Mouse (Mus musculus): ENCODE results near the gene Acbd4. TPM values are rescaled to one million over a fixed set of nuclear protein-coding genes. Genes with fewer than 3 reads are reported as not detected.

The Acbd4 gene
- polyA plus RNA-seq, 1 experiment from 2014 or later, result 14.0 TPM

GRCm38 (mm10) chr11:103074121-103074650 is 27.3 kb upstream of the Acbd4 start:
- WGBS (ENCODE audit: missing documents), result 89% methylated on average over 10 of the region's 10 CpGs
- no peak overlapping the region for H3K4me3 ChIP-seq (ENCODE audit: inconsistent target)
- H3K36me3 ChIP-seq (ENCODE audit: inconsistent target), result peaks cover 2% of the 10 kb centered on the region; the same call in 1 of the 2 replicates
- no peaks in the 10 kb centered on the region for H3K79me2 ChIP-seq (ENCODE audit: inconsistent target)
- no peak overlapping the region for H3K27ac ChIP-seq

GRCm38 (mm10) chr11:103074796-103075323 is 26.6 kb upstream of the Acbd4 start:
- no peaks in the 10 kb centered on the region for H3K79me2 ChIP-seq (ENCODE audit: inconsistent target)
- no peak overlapping the region for H3K27ac ChIP-seq
- no peaks in the 10 kb centered on the region; the same call in 1 of the 2 replicates for H3K36me3 ChIP-seq (ENCODE audit: inconsistent target)
- WGBS (ENCODE audit: missing documents), result 63% methylated on average over 10 of the region's 10 CpGs
- H3K4me3 ChIP-seq (ENCODE audit: inconsistent target), result no peak overlapping the region

- Histone ChIP-seq H3K36me3 (ENCODE audit: inconsistent target) (no peaks in the 10 kb centered on the region; the same call in 1 of the 2 replicates), H3K79me2 (ENCODE audit: inconsistent target) (no peaks in the 10 kb centered on the region), H3K27ac (no peak overlapping the region), H3K4me3 (ENCODE audit: inconsistent target) (no peak overlapping the region)
- WGBS (ENCODE audit: missing documents), result 82% methylated on average over 7 of the region's 7 CpGs
Measured at GRCm38 (mm10) chr11:103076010-103076409, 25.5 kb upstream of the Acbd4 start.

GRCm38 (mm10) chr11:103076581-103076980 is 24.9 kb upstream of the Acbd4 start:
- no peak overlapping the region for H3K27ac ChIP-seq
- no peaks in the 10 kb centered on the region for H3K79me2 ChIP-seq (ENCODE audit: inconsistent target)
- H3K36me3 ChIP-seq (ENCODE audit: inconsistent target), result no peaks in the 10 kb centered on the region
- 90% methylated on average over 8 of the region's 8 CpGs for WGBS (ENCODE audit: missing documents)
- no peak overlapping the region for H3K4me3 ChIP-seq (ENCODE audit: inconsistent target)

GRCm38 (mm10) chr11:103078131-103078530 is 23.4 kb upstream of the Acbd4 start:
- Histone ChIP-seq H3K36me3 (ENCODE audit: inconsistent target) (no peaks in the 10 kb centered on the region), H3K27ac (no peak overlapping the region), H3K4me3 (ENCODE audit: inconsistent target) (no peak overlapping the region), H3K79me2 (ENCODE audit: inconsistent target) (no peaks in the 10 kb centered on the region)
- 97% methylated on average over 8 of the region's 11 CpGs for WGBS (ENCODE audit: missing documents)

- Histone ChIP-seq H3K4me3 (ENCODE audit: inconsistent target) (no peak overlapping the region), H3K27ac (no peak overlapping the region), H3K79me2 (ENCODE audit: inconsistent target) (no peaks in the 10 kb centered on the region), H3K36me3 (ENCODE audit: inconsistent target) (no peaks in the 10 kb centered on the region)
- 11% methylated on average over 42 of the region's 43 CpGs for WGBS (ENCODE audit: missing documents)
Measured at GRCm38 (mm10) chr11:103080323-103081091, 21.0 kb upstream of the Acbd4 start.

GRCm38 (mm10) chr11:103081631-103082030 is 19.9 kb upstream of the Acbd4 start:
- no peak overlapping the region for H3K27ac ChIP-seq
- WGBS (ENCODE audit: missing documents), result 95% methylated on average over 6 of the region's 6 CpGs
- H3K4me3 ChIP-seq (ENCODE audit: inconsistent target), result no peak overlapping the region
- no peaks in the 10 kb centered on the region for H3K79me2 ChIP-seq (ENCODE audit: inconsistent target)
- no peaks in the 10 kb centered on the region for H3K36me3 ChIP-seq (ENCODE audit: inconsistent target)

GRCm38 (mm10) chr11:103093306-103093705 is 8.2 kb upstream of the Acbd4 start:
- Histone ChIP-seq H3K27ac (no peak overlapping the region), H3K79me2 (ENCODE audit: inconsistent target) (no peaks in the 10 kb centered on the region), H3K36me3 (ENCODE audit: inconsistent target) (no peaks in the 10 kb centered on the region), H3K4me3 (ENCODE audit: inconsistent target) (no peak overlapping the region)
- 87% methylated on average over 5 of the region's 7 CpGs for WGBS (ENCODE audit: missing documents)

GRCm38 (mm10) chr11:103093862-103094833 is 7.3 kb upstream of the Acbd4 start:
- Histone ChIP-seq H3K36me3 (ENCODE audit: inconsistent target) (no peaks in the 10 kb centered on the region), H3K4me3 (ENCODE audit: inconsistent target) (no peak overlapping the region), H3K27ac (no peak overlapping the region), H3K79me2 (ENCODE audit: inconsistent target) (no peaks in the 10 kb centered on the region)
- WGBS (ENCODE audit: missing documents), result 47% methylated on average over 20 of the region's 20 CpGs

GRCm38 (mm10) chr11:103095107-103095670 is 6.3 kb upstream of the Acbd4 start:
- Histone ChIP-seq H3K4me3 (ENCODE audit: inconsistent target) (no peak overlapping the region), H3K27ac (no peak overlapping the region), H3K79me2 (ENCODE audit: inconsistent target) (no peaks in the 10 kb centered on the region), H3K36me3 (ENCODE audit: inconsistent target) (no peaks in the 10 kb centered on the region)
- WGBS (ENCODE audit: missing documents), result 87% methylated on average over 9 of the region's 9 CpGs

GRCm38 (mm10) chr11:103095801-103096200 is 5.7 kb upstream of the Acbd4 start:
- no peaks in the 10 kb centered on the region for H3K36me3 ChIP-seq (ENCODE audit: inconsistent target)
- H3K4me3 ChIP-seq (ENCODE audit: inconsistent target), result no peak overlapping the region
- no peak overlapping the region for H3K27ac ChIP-seq
- H3K79me2 ChIP-seq (ENCODE audit: inconsistent target), result no peaks in the 10 kb centered on the region
- 95% methylated on average over 6 of the region's 6 CpGs for WGBS (ENCODE audit: missing documents)

- WGBS (ENCODE audit: missing documents), result 85% methylated on average over 18 of the region's 22 CpGs
- Histone ChIP-seq H3K27ac (no peak overlapping the region), H3K79me2 (ENCODE audit: inconsistent target) (no peaks in the 10 kb centered on the region), H3K4me3 (ENCODE audit: inconsistent target) (no peak overlapping the region), H3K36me3 (ENCODE audit: inconsistent target) (no peaks in the 10 kb centered on the region)
Measured at GRCm38 (mm10) chr11:103096979-103097894, 4.2 kb upstream of the Acbd4 start.

- H3K4me3 ChIP-seq (ENCODE audit: inconsistent target), result no peak overlapping the region
- no peaks in the 10 kb centered on the region for H3K79me2 ChIP-seq (ENCODE audit: inconsistent target)
- 91% methylated on average over 11 of the region's 11 CpGs for WGBS (ENCODE audit: missing documents)
- no peak overlapping the region for H3K27ac ChIP-seq
- H3K36me3 ChIP-seq (ENCODE audit: inconsistent target), result no peaks in the 10 kb centered on the region
Measured at GRCm38 (mm10) chr11:103098531-103099190, 2.8 kb upstream of the Acbd4 start.
